Mouse (Mus musculus): ENCODE measurements around the gene Gm17657.

- TF ChIP-seq CTCF (conservative IDR thresholded peaks at IDR 0.05; ENCODE audit: low read length) (no peak), NANOG (IDR thresholded peaks at IDR 0.05; ENCODE audit: borderline replicate concordance, low read length) (no peak), POU5F1 (IDR thresholded peaks at IDR 0.05; ENCODE audit: borderline replicate concordance, low read length) (no peak)
Observed at GRCm38 (mm10) chr17:29488257-29488977, 61.0 kb downstream of the Gm17657 start.

Data from E14TG2a.4 (cell line).